Mouse (Mus musculus) heart, postnatal 14 days (tissue): ENCODE measurements around the gene Katnb1. TPM values are rescaled to one million over a fixed set of nuclear protein-coding genes. Genes with fewer than 3 reads are reported as not detected.

Source experiments
- DNase-seq, 2 experiments: peaks; one replicate each; pipeline ENCODE4 v3.0.0; 2021 to 2022
- intact Hi-C: fragments of 180-260 bp; cut with DNase I; formaldehyde crosslinking; loops from one replicate; pipeline ENCODE4 v1.15.1; 2025
- long read RNA-seq, 2 experiments: library from polyadenylated mRNA; stranded (forward); transcript quantifications; one replicate each; pipeline ENCODE4 v2.0.0; 2021
- total RNA-seq, 2 experiments: library from RNA; stranded (reverse); gene quantifications; 2 replicates each; pipeline ENCODE4 v1.2.3; 2021

The Katnb1 gene
- 1 to 10 TPM; 7.8 to 8.1 TPM for total RNA-seq
- long read RNA-seq, experiment 1, transcript Katnb1-201 (20 exons, 3,777 nt), result major isoform, 26 of 32 reads
- long read RNA-seq, experiment 1, partial matches to known transcripts, result 2 of 32 reads
- long read RNA-seq, experiment 1, other reads (novel, unspliced or antisense), result 4 of 32 reads
- long read RNA-seq, experiment 2, transcript Katnb1-201 (20 exons, 3,777 nt), result major isoform, 18 of 23 reads
- long read RNA-seq, experiment 2, partial matches to known transcripts, result 4 of 23 reads
- long read RNA-seq, experiment 2, other reads (novel, unspliced or antisense), result 1 of 23 reads

GRCm38 (mm10) chr8:95080381-95081341 lies at the start of gene Katnb1:
Gene Katnb1 (plus strand): TSS chr8:95081186.
- intact Hi-C loops, result no loop called here

GRCm38 (mm10) chr8:95037106-95037925 lies 43.7 kb upstream of the Katnb1 start:
- DNase-seq, result peak in 1 of 2 experiments; percentile 24

More at GRCm38 (mm10) chr8:95080381-95081341, at the start of gene Katnb1:
- DNase-seq, result peak; percentile 95

GRCm38 (mm10) chr8:95041883-95042784 lies 38.9 kb upstream of the Katnb1 start:
- no peak for DNase-seq
- intact Hi-C loops, result no loop called here

More at GRCm38 (mm10) chr8:95037106-95037925, 43.7 kb upstream of the Katnb1 start:
- intact Hi-C loops, result no loop called here

GRCm38 (mm10) chr8:95044811-95045210 lies 36.2 kb upstream of the Katnb1 start:
- no peak for DNase-seq
- intact Hi-C loops, result no loop called here

GRCm38 (mm10) chr8:95046982-95047381 lies 34.0 kb upstream of the Katnb1 start:
- no peak for DNase-seq
- intact Hi-C loops, result no loop called here

GRCm38 (mm10) chr8:95047884-95048680 lies 32.9 kb upstream of the Katnb1 start:
- intact Hi-C loops, result no loop called here
- no peak for DNase-seq

GRCm38 (mm10) chr8:95049636-95050035 lies 31.4 kb upstream of the Katnb1 start:
- intact Hi-C loops, result no loop called here
- DNase-seq, result no peak

GRCm38 (mm10) chr8:95054438-95054837 lies 26.5 kb upstream of the Katnb1 start:
- no peak for DNase-seq
- intact Hi-C loops, result no loop called here

GRCm38 (mm10) chr8:95054927-95055510 lies 26.0 kb upstream of the Katnb1 start, which contains the start of gene Drc7:
Gene Drc7 (plus strand): TSS chr8:95055103.
- no peak for DNase-seq
- intact Hi-C loops, result no loop called here

GRCm38 (mm10) chr8:95056414-95056813 lies 24.6 kb upstream of the Katnb1 start:
- DNase-seq, result no peak
- intact Hi-C loops, result no loop called here

GRCm38 (mm10) chr8:95058661-95059060 lies 22.3 kb upstream of the Katnb1 start:
- intact Hi-C loops, result no loop called here
- DNase-seq, result no peak

GRCm38 (mm10) chr8:95059812-95060533 lies 21.0 kb upstream of the Katnb1 start:
- intact Hi-C loops, result no loop called here
- DNase-seq, result no peak

GRCm38 (mm10) chr8:95064531-95064930 lies 16.5 kb upstream of the Katnb1 start:
- intact Hi-C loops, result no loop called here
- no peak for DNase-seq

- intact Hi-C loops, result no loop called here
- peak; percentile 52 to 66 for DNase-seq
Measured at GRCm38 (mm10) chr8:95067582-95067981, 13.4 kb upstream of the Katnb1 start.

GRCm38 (mm10) chr8:95075504-95075903 lies 5.5 kb upstream of the Katnb1 start:
- no peak for DNase-seq
- intact Hi-C loops, result loop anchor here (5.0 kb wide), 1 partner anchor 128 kb away; no protein-coding TSS in a partner anchor

- no peak for DNase-seq
- intact Hi-C loops, result loop anchor here (5.0 kb wide), 1 partner anchor 129 kb away; no protein-coding TSS in a partner anchor
Measured at GRCm38 (mm10) chr8:95076151-95076550, 4.8 kb upstream of the Katnb1 start.

GRCm38 (mm10) chr8:95078055-95078454 lies 2.9 kb upstream of the Katnb1 start:
- intact Hi-C loops, result loop anchor here (5.0 kb wide), 1 partner anchor 131 kb away; no protein-coding TSS in a partner anchor
- no peak for DNase-seq
